Mouse (Mus musculus): ENCODE measurements at regions not wholly inside any gene's neighbourhood (a gene's known extent, or its start where the extent isn't known, plus 50 kb on each side); places are given as distances from the start of the nearest gene placed in this dataset.

DNA sequence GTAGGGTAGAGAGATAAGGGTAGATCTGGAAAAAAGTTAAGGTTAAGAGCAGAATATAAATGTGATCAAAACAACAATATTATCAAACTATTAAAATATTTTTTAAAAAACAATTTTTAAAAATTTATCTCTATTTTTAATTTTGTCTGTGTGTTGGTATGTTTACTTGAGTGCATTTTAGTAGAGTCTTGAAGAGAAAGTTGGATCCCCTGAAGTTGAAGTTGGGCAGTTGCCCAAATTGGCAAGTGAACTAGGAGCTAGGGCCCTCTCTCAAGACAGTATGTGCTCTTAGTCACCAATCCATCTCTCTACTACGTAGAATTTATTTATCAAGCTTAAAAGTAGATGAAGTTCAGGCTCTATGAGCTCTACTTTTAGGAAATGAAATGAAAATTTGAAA, 59.9 kb downstream of the Adamts1 start:
- DNase-seq (ENCODE audit: low spot score in 2 of 2), result no peak

DNA sequence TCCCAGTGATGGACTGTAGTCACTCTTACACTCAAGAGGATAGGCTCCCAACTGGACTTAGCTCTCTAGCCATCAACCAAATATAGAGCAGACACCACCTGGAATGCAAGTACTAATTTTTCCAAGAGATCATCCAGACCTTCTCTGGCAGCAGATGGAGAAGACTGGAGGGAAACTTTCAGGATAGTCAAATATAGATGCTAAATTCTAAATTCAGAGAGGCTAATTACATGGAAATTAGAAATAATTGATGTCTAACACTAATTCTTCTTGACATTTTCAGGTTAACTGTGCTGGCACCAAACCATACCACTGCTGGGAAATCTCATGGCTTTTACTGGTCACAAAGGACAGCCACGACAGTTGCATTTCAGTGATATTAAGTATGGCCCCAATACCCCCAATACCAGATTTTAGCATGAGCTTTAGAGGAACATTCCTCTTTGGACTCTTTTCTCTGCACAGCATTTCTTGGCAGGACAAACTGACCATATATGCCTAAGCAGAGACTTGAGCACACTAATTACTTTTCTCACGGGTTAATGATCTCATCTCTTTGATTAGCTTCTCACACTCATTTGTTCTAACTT, 64.2 kb downstream of the Adamts1 start:
- DNase-seq (ENCODE audit: low spot score in 2 of 2), result no peak

DNA sequence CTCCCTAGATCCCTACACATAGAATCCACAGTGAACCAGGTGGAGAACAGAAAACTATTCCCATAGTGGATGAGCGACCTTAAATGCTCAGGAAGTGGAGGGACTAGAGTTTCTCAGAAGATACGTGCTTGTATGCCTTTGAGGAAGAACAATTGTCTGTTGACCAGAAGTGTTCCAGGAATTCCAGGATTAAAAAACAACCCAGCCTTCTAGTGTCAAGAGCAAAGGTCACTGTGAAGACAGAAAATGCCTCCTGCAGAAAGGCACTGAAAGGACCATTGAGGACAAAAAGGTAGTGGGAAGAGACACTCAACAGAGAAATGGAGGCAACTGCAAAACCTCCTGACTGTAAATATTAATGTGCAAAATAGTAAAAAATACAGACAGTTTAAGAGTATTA, 74.9 kb downstream of the Adamts1 start:
- no peak for DNase-seq (ENCODE audit: low spot score in 2 of 2)

DNA sequence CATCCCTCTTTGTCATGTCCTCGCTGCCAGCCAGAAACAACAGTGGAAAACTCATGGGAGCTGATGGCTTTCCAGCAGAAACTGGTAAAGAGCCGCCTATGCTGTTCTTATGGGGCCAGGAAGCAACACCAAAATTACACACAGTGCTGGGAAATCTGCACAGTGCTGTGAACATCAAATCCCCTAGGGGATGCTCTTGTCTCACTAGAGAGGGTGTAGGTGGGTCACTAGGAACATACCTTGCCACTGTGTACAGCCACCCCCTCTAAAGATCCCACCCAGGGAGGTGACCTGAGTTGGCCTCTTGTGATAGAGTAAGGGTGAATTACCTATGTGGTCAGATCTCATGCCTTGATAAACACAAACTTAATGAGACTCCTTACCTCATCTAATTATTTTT, 80.9 kb downstream of the Adamts1 start:
- peak; percentile 6 to 10 for DNase-seq (ENCODE audit: low spot score in 2 of 2)

DNA sequence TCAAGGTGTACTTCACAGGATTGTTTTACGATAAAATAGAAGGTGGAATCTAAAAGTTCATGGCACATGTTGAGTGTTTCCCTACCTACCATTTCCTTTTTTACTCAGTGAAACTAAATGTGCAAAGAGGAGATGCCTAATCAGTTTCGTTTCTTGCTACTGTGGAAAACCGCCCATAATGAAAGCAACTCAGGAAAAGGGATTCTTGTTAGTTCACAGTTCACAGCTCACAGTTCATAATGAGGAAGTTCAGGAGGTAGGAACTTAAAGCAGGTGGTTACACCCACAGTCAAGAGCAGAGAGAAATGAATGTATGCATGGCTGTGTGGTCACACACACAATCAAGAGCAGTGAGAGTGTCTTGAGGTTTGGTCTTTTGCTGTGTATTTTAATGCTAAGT, 90.6 kb downstream of the Adamts1 start:
- no peak for DNase-seq (ENCODE audit: low spot score in 2 of 2)

DNA sequence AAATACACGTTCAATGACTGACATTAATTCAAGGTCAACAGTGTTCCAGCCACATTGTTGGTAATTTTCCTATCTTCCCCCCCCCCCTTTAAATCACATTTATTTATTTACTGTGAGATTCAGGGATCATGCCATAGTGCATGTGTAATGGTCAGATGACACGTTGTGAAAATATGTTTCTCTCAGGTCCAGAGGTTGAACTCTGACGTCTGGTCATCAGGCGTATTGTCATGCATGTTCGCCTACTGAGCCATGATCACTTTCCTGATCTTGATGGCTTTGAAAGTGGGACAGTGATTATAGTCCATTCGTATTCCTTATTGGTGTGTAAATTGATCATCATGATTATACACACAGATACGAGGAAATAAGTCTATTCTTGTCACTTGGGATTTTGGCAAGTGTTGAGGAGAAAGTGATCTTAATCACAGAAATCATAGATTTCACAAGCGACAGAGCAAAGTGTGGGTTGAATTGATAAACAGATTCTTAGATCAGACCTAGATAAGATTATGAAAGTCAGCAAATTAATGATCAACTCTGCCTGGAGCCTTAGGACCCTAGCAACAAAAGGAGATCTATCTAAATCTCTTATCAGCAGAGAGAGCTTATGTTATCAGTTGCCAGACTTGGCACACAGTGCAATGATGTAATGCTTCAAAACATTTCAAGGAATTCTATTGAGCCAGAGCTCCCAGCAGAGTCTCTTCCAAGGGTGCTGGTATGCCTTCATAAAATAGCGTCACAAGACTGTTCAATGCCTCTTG, 98.5 kb downstream of the Adamts1 start:
- DNase-seq (ENCODE audit: low spot score in 2 of 2), result no peak

DNA sequence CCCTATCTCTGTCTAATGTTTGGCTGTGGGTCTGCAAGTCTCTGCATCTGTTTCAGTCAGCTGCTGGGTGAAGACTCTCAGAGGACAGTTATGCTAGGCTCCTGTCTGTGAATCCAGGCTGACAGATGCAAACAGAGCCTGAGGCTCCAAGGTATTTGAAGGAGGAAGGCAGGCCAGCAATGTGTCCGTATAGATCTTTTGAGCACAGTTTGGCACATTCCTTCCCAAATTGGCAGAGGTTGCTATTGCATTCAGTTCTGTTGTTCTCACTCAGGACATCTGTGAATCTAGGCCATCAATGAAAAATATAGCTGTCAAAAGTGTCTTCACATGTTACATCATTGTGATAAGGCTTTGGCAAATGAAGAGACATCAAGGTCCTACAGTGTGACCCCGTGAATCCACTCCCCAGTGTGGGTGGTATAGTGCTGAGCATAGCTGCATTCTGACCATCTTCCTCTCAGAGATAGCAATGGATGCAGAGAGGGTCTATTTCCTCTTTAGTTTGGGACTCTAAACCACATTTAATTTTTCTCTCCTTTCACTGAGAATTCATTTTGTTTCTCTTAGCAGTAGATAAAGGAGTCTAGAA, 99.9 kb downstream of the Adamts1 start:
- no peak for DNase-seq (ENCODE audit: low spot score in 2 of 2)

DNA sequence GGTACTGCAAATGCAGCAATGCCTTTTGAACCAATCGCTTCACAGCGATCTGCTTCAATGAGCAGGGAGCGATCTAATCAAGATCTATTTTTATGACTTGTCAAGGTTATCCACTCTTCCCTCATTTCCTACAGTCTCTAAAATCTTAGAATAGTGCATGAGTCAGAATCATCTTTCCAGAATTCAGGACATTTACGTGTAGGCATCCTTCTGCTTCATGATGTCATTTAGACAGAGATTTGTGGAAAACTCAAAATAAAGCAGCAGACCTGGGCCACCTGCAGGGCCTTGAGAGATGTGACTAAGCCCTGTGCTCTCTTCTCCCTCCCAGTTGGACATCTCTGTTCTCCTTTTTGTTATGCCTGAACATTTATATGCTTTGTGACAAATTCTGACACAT, 103.6 kb downstream of the Adamts1 start:
- DNase-seq (ENCODE audit: low spot score in 2 of 2), result no peak

DNA sequence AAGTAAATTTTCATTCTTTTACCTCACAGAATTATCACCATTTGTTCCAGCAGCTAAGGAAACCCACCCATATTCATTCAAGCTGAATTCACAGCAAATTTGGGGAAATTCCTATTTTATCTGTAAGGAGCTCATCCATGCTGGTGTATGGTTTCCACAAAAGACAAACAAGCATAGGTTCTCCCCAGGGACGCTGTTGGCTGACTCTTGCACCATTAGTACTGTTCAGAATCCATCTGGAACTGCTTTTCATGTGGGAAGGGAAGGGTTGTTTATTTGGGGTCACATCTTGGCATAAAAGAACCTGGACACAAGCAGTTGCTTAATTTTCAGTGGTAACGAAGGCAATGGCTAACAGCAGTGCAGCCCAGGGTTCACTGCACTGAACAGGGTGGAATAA, 120.2 kb downstream of the Adamts1 start:
- no peak for DNase-seq (ENCODE audit: low spot score in 2 of 2)

DNA sequence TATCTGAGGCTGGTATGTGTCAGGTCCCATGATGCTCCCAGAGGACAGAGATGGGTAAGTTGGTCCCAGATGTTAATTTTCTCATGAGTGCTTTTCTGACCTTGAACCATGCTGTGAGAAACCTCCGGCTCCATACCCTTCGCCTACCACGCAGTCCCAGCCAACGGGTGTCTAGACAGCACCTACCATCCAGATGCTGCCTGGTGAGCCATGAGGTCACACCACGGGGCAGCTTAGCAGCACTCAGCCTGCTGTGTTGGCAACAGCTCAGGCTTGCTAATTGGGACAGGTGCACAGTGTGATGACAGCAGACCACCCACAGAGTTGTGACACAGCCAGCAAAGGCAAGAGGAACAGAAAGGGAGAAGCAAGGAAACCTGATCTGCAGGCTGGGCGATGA, 122.6 kb downstream of the Adamts1 start:
- no peak for DNase-seq (ENCODE audit: low spot score in 2 of 2)

DNA sequence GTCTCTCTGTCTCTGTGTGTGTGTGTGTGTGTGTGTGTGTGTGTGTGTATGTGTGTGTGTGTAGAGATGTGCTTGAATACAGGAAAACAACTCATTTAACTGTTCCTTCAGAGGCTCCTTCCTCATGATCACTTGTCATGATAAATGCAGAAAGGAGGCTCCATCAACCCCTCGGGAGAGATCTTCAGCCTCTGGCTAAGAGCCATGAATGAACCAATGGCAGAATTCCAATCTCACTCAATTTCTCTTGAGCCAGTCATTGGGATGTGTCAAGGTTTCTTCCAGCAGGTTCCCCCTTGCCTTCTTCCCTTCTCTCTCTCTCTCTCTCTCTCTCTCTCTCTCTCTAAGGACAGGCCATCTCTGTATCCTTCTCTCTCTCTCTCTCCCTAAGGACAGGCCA, 124.1 kb downstream of the Adamts1 start:
- DNase-seq (ENCODE audit: low spot score in 2 of 2), result no peak

DNA sequence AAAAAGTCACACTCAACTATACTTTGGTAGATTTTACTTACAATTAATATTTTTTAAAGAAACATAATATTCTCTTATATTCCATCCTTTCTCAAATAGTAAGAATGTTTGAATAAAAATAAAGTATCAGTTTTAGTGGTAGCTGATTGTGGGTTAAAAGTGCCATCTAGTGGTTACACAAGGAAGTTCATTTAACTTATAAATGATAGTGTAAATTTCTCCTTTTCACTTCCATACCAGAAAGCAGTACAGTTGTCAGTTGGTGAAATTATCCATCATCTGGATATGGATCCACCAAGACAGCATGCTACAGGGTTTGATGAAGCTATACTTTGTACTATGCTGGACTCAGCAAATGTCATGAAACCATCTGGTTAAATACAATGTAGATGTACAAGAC, 124.7 kb downstream of the Adamts1 start:
- DNase-seq (ENCODE audit: low spot score in 2 of 2), result no peak

DNA sequence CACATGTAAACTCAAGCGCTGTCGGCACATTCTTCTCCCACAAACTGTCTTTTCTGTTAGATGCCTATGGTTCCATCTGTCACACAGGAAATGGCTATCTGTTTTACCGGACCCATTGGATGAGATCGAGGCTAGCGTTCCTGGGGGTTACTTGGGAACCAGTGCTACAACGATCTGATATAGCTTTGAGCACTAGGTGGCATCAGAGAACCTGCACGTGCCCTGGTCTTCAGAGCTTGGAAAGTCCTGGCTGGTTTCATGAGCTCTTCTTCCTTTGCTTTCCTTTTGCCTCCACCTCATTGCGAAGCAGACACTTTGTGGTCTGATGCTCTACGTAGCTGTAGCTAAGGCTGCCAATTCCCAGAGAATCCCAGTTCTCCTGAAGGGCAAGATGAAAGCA, 123.8 kb upstream of the Cyyr1 start:
- peak; percentile 23 to 28 for DNase-seq (ENCODE audit: low spot score in 2 of 2)

DNA sequence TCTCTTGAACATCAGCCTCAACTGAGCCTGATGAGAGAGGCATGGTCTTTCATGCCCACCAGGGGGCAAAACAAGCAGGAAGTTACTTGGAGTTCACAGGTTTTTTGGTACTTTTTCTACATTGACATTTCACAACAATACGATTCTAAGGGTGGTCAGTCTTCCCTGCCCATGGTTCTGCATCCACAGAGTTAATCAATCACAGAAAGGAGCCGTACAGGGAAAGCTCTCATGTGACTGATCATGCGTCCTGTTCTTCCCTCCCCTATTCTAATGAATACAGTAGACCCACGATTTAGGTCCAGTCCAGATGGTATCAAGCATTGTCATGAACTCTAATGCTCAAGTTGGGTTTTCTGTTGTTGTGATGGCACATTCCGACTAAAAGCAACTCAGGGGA, 115.6 kb upstream of the Cyyr1 start:
- DNase-seq (ENCODE audit: low spot score in 2 of 2), result no peak

DNA sequence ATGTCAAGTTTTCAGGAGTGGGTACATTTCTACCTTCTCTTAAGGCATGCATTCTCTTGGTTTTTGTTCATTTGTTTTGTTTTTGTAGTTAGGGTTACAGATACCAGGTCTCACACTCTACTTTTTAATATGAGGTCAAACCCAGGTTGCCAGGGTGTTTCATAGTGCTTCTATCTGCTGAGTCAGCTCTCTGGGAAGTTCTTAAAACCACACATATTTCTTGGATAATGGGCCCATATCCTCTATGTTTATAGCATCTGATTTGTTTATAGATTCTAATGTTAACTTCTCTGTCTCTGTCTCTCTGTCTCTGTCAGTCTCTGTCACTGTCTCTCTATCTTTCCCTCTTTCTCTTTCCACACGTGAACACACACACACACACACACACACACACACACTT, 114.6 kb upstream of the Cyyr1 start:
- no peak for DNase-seq (ENCODE audit: low spot score in 2 of 2)

DNA sequence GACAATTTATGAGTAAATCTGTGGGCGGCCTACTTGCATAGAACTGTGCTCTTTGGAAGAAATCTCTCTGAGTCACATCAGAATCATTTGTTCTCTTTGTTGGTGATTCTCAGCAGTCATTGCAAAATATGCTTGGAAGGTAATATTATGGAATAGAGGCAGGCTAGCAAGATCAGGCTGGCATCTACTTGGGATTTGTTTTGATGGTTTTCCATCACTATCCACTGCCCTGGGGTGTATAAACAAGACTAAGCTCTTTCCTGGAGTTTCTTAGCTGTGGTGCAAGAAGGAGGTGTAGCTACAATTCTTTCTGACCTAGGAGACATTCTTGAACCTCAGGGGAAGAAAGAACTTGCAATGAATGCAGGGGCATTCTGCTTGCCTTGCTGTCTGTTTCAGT, 96.3 kb upstream of the Cyyr1 start:
- no peak for DNase-seq (ENCODE audit: low spot score in 2 of 2)

DNA sequence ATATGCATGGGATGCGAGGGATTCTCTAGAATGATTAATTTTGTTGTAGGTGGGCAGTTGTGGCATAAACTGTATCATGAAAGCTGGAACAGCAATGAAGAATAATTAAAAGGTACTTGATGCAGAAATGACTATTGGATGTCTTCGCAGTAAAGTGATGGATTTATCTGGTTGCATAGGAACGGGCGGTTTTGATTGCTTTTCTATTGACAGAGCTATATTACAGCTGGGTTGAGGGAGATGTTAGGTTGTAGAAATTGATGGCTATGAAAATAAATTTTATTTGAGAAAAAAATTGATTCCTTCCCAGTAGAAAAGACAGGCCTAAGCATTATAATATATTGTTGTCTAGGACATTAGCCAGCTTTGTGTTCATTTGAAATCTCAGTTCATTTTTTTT, 87.8 kb upstream of the Cyyr1 start:
- DNase-seq (ENCODE audit: low spot score in 2 of 2), result no peak

DNA sequence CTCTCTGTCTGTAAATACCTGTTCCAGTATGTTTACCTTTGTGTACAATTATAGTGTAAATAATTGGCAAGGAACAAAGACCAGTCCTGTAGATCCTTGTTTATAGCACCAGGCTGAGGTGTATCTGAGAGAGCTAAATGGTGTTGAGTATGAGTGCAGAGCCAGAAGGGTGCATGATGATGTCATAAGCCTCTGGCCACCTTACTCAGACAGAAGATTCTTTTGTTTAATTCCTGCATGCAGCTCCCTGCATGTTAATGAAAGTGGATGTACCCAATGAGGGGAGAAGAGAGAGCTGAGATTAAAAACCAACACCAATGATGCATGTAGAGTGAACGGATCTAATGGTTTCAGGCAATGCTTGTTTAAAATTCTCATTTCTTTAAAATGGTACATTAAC, 83.9 kb upstream of the Cyyr1 start:
- no peak for DNase-seq (ENCODE audit: low spot score in 2 of 2)

DNA sequence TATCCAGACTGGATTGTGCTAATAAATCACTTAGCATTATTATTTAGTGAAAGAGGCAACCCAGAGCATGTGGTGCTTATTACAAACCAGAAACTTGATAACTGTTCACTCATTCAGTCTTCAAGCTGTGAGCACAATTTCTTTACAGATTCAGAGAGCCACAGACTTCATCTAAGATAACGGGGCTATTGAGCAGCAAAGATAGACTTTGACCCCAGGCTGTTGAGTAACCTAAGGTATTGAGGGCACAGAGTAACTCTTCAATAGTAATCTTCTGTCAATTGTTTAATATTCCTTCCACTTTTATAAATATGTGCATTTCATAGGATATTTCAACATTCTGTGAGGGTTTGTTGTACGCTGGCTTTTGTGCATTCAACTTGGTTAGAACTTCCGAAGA, 76.5 kb upstream of the Cyyr1 start:
- DNase-seq (ENCODE audit: low spot score in 2 of 2), result no peak

DNA sequence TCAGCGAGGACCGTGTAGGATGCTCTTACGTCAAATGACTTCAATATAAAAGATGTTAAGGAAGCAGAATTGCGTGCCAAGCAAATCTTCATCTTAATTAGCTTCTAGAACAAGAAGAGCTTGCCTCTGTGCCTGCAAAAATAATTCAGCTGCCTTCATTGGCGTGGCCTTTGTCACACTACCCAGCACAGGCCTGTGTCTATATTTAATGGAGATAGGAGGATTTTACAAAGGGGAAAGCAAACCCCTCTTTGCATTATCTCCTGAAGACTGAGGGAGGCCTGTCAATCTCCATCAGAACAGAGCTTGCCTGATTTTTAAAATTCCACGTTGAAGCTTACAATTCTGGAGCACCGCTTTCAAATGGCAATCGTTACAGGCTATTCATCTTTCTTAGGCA, 71.3 kb upstream of the Cyyr1 start:
- no peak for DNase-seq (ENCODE audit: low spot score in 2 of 2)

DNA sequence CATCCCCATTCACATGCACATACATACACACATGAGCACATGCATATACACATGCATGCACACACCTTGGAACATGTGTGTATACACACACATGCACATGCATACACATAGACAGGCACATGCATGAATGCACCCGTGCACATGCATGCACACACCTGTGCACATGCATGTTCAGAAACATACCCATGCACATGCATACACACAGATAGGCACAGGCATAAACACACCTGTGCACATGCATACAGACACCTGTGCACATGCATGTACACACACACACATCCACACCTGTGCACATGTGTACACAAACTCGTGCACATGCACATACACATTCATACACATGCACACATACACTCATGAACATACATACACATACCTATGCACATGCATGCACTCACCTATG, 50.9 kb upstream of the Cyyr1 start:
- DNase-seq (ENCODE audit: low spot score in 2 of 2), result no peak
